Mouse (Mus musculus): ENCODE measurements around the gene Begain.

GRCm38 (mm10) chr12:108984471-108984870 is 83.5 kb downstream of the Begain start:
- TF ChIP-seq POLR2A (IDR thresholded peaks at IDR 0.05; ENCODE audit: borderline replicate concordance, insufficient read depth, low read length) = no peak
- TF ChIP-seq CTCF (IDR thresholded peaks at IDR 0.05; ENCODE audit: borderline replicate concordance, insufficient read depth, low read depth, low read length) = no peak

All from cerebellum, adult 2 months (tissue).